Mouse (Mus musculus): ENCODE measurements around the gene Spn. TPM values are rescaled to one million over a fixed set of nuclear protein-coding genes. Genes with fewer than 3 reads are reported as not detected.

The Spn gene
- 0.06 and 0.08 TPM in 2 replicates for polyA plus RNA-seq (2012; rRNA removed)

DNA sequence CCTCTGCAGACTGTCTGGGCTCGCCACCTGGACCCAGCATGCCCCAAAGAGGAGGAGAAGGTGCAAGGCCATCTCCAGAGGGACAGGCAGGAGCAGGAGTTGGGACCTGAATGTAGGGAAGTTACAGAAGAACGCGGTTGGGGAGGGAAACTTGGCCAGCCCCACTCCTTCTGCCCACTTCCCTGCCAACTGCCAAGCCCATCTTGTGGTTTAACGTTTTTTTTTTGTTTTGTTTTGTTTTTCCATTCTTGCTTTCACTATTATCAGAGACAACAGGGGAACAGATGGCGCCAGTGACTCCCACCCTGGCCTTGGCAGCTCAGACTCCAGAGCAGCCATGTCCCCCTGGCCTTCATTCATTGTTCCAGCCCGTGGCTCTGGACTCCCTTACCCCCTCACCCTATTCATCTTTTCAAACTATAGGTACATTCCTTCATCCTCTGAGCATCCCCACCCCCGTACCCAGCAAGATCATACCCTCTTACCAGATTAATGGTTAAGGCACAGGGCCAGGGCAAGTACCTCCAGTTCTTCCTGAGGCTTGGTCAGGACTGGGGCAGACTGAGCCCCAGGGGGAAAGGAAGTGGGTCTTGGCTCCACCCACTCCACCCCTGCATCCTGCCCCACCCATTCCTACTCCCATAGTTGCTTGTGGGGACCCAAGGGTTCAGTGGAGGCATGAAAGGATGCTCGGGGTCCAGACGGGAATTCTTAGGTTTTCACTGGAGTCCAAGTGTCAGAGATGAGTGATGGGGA lies at the start of gene Spn:
Gene Spn, minus strand, starts transcription at position 562 of the 756 bp plus-strand sequence.

DNA sequence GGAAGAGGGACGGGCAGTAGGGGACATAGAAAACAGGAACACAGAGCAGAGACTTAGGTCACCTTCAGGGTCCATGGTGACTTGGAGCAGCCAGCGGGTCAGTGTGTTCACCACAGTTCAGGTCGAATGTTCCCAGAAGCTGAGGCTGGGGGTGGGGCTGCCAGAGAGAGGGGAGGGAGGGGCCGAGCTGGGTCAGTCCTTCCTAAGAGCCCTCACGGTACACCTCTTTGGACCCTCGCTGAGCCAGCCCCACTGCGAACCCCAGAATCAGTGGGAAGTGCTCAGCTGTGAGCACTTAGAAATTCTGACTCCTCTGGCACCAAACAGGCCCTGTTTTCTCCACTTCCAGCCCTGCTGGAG lies 15.7 kb downstream of the Spn start, which contains the start of gene Qprt:
Gene Qprt, minus strand, starts transcription at position 316 of the 360 bp plus-strand sequence.

DNA sequence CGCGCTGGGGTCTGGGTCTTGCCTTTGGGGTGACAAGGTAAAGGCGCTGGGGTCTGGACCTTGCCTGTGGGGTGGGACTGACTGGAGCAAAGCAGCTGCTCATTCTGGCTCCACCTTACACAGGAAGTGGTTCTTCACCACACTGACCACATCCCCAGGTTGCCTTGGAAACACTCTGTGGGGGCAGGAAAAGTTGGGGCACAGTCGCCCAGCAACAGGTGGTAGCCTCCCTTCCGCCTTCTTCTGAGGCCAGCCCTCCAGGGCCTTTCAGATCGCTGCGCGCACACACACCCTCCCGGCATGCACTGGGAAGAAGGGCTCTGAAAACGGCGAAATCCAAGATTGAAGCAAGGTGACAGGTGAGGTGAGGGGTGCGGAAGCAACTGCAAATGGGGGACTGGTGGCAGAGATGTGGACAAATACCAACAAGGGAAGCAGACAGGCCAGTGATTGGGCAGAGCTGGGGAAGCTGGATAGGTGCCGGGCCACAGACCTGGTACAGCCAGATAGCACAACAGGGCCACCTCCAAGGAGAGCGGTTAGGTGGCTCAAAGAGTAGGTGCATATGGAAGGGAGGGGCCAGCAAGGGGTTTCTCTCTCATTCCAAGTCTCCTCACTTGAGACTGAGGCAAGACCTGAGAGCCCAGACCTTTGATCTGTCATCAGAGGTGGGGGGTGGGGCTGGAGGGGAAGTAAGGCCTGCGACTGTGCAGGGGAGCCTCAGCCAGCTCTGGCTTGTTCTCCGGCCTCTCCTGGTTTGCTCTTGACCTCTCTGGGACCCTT lies 46.3 kb downstream of the Spn start, which contains the start of gene AI467606:
Gene AI467606, plus strand, starts transcription at position 246 of the 783 bp plus-strand sequence.

DNA sequence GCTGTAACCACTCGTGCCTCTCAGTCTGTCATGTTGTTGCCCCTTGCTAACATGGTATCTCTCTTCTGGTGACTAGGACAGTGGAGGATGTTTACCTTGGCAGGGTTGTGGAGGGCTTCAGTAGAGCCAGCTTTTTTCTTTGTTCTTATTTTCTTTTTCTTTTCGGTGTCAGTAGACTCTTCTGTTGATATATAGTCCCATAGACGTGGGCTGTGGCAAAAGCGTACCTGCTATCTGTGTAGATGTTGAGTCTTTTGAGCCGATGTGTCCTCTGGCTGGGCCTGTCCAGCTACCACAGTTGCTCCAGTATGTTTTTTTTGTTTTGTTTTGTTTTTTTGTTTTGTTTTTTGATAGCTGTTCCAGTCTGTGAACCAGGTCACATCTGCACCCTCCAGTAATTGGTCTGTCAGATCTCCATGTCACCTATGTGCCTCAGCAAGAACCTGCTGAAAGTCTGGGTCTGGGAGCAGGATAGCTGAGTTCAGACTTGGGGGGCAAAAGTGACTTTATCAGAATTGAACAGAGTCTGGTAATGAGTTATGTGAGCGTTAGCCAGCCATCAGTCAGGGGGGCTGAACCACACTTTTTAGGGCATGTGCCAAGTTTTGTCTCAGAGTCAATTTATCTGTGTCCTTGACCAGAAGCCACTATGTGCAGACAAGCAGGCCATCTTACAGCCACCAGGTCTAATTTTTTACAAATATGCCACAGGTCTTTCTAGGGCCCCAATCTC lies 50.2 kb downstream of the Spn start, which contains the start of gene Zg16:
Gene Zg16, minus strand, starts transcription at position 51 of the 733 bp plus-strand sequence.

Other genes with a start within 250 kb of the Spn start
- gene Tmem219, start 214.9 kb downstream of the Spn start, polyA plus RNA-seq (2012; rRNA removed) = 31.6 and 32.1 TPM in 2 replicates
- 109 and 134 TPM in 2 replicates for gene Kctd13, start 208.9 kb downstream of the Spn start, polyA plus RNA-seq (2012; rRNA removed)
- gene Asphd1, start 188.2 kb downstream of the Spn start, polyA plus RNA-seq (2012; rRNA removed) = 29.9 TPM in 2 replicates
- 94.9 and 108 TPM in 2 replicates for gene Sez6l2, start 187.3 kb downstream of the Spn start, polyA plus RNA-seq (2012; rRNA removed)
- gene Cdipt, start 161.9 kb downstream of the Spn start, polyA plus RNA-seq (2012; rRNA removed) = 150 and 151 TPM in 2 replicates
- 0.73 and 1.1 TPM in 2 replicates for gene Cdiptos, start 161.7 kb downstream of the Spn start, polyA plus RNA-seq (2012; rRNA removed)
- 4.1 and 4.6 TPM in 2 replicates for gene Mvp, start 123.2 kb downstream of the Spn start, polyA plus RNA-seq (2012; rRNA removed)
- gene Pagr1b, start 121.3 kb downstream of the Spn start, polyA plus RNA-seq (2012; rRNA removed) = 0.98 and 1.4 TPM in 2 replicates
- 9.1 and 18.9 TPM in 2 replicates for gene Pagr1a, start 120.5 kb downstream of the Spn start, polyA plus RNA-seq (2012; rRNA removed)
- gene Gm42742, start 116.7 kb downstream of the Spn start, polyA plus RNA-seq (2012; rRNA removed) = 90.1 and 95.0 TPM in 2 replicates
- 122 and 134 TPM in 2 replicates for gene Prrt2, start 116.6 kb downstream of the Spn start, polyA plus RNA-seq (2012; rRNA removed)
- gene Maz, start 110.8 kb downstream of the Spn start, polyA plus RNA-seq (2012; rRNA removed) = 223 and 252 TPM in 2 replicates
- 12.1 and 14.6 TPM in 2 replicates for gene Kif22, start 95.4 kb downstream of the Spn start, polyA plus RNA-seq (2012; rRNA removed)
- 0.20 TPM in 1 of 2 replicates, not detected in the other for gene Zg16, start 50.5 kb downstream of the Spn start, polyA plus RNA-seq (2012; rRNA removed)
- gene AI467606, start 46.5 kb downstream of the Spn start, polyA plus RNA-seq (2012; rRNA removed) = 1.6 and 1.7 TPM in 2 replicates
- 0.63 and 1.0 TPM in 2 replicates for gene Qprt, start 15.6 kb downstream of the Spn start, polyA plus RNA-seq (2012; rRNA removed)
- gene Cd2bp2, start 58.2 kb upstream of the Spn start, polyA plus RNA-seq (2012; rRNA removed) = 112 and 116 TPM in 2 replicates
- 57.6 and 57.8 TPM in 2 replicates for gene Tbc1d10b, start 70.6 kb upstream of the Spn start, polyA plus RNA-seq (2012; rRNA removed)
- gene Mylpf, start 71.1 kb upstream of the Spn start, polyA plus RNA-seq (2012; rRNA removed) = 1.7 and 214 TPM in 2 replicates
- gene Zfp553, start 95.2 kb upstream of the Spn start, polyA plus RNA-seq (2012; rRNA removed) = 26.0 and 27.8 TPM in 2 replicates
- gene Sept1, start 95.3 kb upstream of the Spn start, polyA plus RNA-seq (2012; rRNA removed) = 14.8 and 15.4 TPM in 2 replicates
- 96.1 and 100 TPM in 2 replicates for gene Zfp771, start 106.5 kb upstream of the Spn start, polyA plus RNA-seq (2012; rRNA removed)
- gene Dctpp1, start 122.9 kb upstream of the Spn start, polyA plus RNA-seq (2012; rRNA removed) = 87.3 and 95.0 TPM in 2 replicates
- 28.4 and 29.9 TPM in 2 replicates for gene Sephs2, start 136.2 kb upstream of the Spn start, polyA plus RNA-seq (2012; rRNA removed)
- 0.47 and 0.57 TPM in 2 replicates for gene Itgal, start 158.4 kb upstream of the Spn start, polyA plus RNA-seq (2012; rRNA removed)
- gene Zfp768, start 207.8 kb upstream of the Spn start, polyA plus RNA-seq (2012; rRNA removed) = 26.9 and 27.0 TPM in 2 replicates
- gene Zfp747, start 238.2 kb upstream of the Spn start, polyA plus RNA-seq (2012; rRNA removed) = 6.8 and 7.0 TPM in 2 replicates
- gene 9130019O22Rik, start 249.3 kb upstream of the Spn start, polyA plus RNA-seq (2012; rRNA removed) = 3.2 and 3.4 TPM in 2 replicates